In genomic region chr11:84128943-84129798, GRCm38 (mm10) we compare ENCODE assay signal across 8 mouse cellular contexts. TPM values are rescaled to one million over a fixed set of nuclear protein-coding genes. Genes with fewer than 3 reads are reported as not detected.
DNase-seq lines count a peak whose midpoint lies in the region; ATAC-seq lines count a peak whose summit lies in the region.

Gene Tada2a (minus strand): TSS chr11:84129600.
Gene Acaca (plus strand): TSS chr11:84129672.

- peaks cover 12% of the 10 kb centered on the region for H3K36me3 ChIP-seq in hindbrain, embryonic 12.5 days

- H3K9me3 ChIP-seq in hindbrain, embryonic 12.5 days (replicated peaks) = no peaks in the 10 kb centered on the region

- WGBS in hindbrain, embryonic 12.5 days = under 1% methylated on average over 50 of the region's 83 CpGs

- peak; percentile 84 for DNase-seq in R1 (ENCODE audit: low read depth, low spot score)
- DNase-seq in cerebellum, postnatal 10 days = peak; percentile 91 to 93
- peak; percentile 59 to 79 for DNase-seq in frontal cortex, postnatal 10 days (ENCODE audit: low spot score in 2 of 2)
- peak; percentile 67 for DNase-seq in left cerebral cortex, adult 11 months (ENCODE audit: low spot score)
- DNase-seq in lung, postnatal 4 days = peak; percentile 85 to 88
- DNase-seq in retina, postnatal 1 day = peak; percentile 91
- DNase-seq in thymus, postnatal 4 days = peak; percentile 90

- H3K27me3 ChIP-seq in hindbrain, embryonic 12.5 days = no peaks in the 10 kb centered on the region

- peak; percentile 92 for ATAC-seq in hindbrain, embryonic 12.5 days (ENCODE audit: low FRiP score)

- peak within 1 kb of the TSS; percentile 82 for H3K4me2 ChIP-seq in hindbrain, embryonic 12.5 days (replicated peaks)

- peak within 1 kb of the TSS; percentile 88 for H3K9ac ChIP-seq in hindbrain, embryonic 12.5 days

- peak within 1 kb of the TSS; percentile 85 for H3K4me3 ChIP-seq in hindbrain, embryonic 12.5 days

- peaks cover 7% of the 10 kb centered on the region; the same call in 1 of the 2 replicates for H3K4me1 ChIP-seq in hindbrain, embryonic 12.5 days

- peak within 1 kb of the TSS; percentile 77; the same call in 1 of the 2 replicates for H3K27ac ChIP-seq in hindbrain, embryonic 12.5 days

RNA-seq across cellular contexts. Expression of gene Tada2a, which starts in this region (rescaled TPM):
- 32.7 and 33.3 TPM in 2 replicates for polyA plus RNA-seq in hindbrain, embryonic 12.5 days (2016; fragmentation: Nextera tagmentation; extraction: Ambion mirVana)

RNA-seq across cellular contexts. Expression of gene Acaca, which starts in this region (rescaled TPM):
- 31.6 and 43.3 TPM in 2 replicates for polyA plus RNA-seq in hindbrain, embryonic 12.5 days (2016; fragmentation: Nextera tagmentation; extraction: Ambion mirVana)

Comparison
In these comparisons a context has a peak if more than half of its experiments do, and no peak if none do; other contexts are left out.
1. Peak in every context shown above with its lines: DNase-seq, ATAC-seq, H3K4me3 ChIP-seq and H3K27ac ChIP-seq.